Mouse (Mus musculus): ENCODE results near the gene Dock9. TPM values are rescaled to one million over a fixed set of nuclear protein-coding genes. Genes with fewer than 3 reads are reported as not detected.

Gene Dock9
- polyA plus RNA-seq, 1 experiment, result 5.2 TPM

GRCm38 (mm10) chr14:121688175-121688574 is 109.5 kb downstream of the Dock9 start:
- no peak for TF ChIP-seq POLR2A (IDR thresholded peaks at IDR 0.05; ENCODE audit: borderline replicate concordance, control insufficient read depth, low read depth, low read length)
- no peak for TF ChIP-seq CTCF (IDR thresholded peaks at IDR 0.05; ENCODE audit: control insufficient read depth, insufficient read depth, low read length)
- Histone ChIP-seq H3K4me1 (ENCODE audit: control insufficient read depth, insufficient read depth, low read length) (peaks cover 2% of the 10 kb centered on the region), H3K4me3 (replicated peaks; ENCODE audit: control insufficient read depth, low read depth, low read length) (no peak overlapping the region), H3K27ac (ENCODE audit: control insufficient read depth, insufficient read depth, low read depth, low read length, poor library complexity) (no peak overlapping the region)
- WGBS, result 77% methylated on average over 1 of the region's 1 CpGs

- peaks cover 2% of the 10 kb centered on the region for H3K4me1 ChIP-seq (ENCODE audit: control insufficient read depth, insufficient read depth, low read length)
- TF ChIP-seq CTCF (IDR thresholded peaks at IDR 0.05; ENCODE audit: control insufficient read depth, insufficient read depth, low read length) (no peak), POLR2A (IDR thresholded peaks at IDR 0.05; ENCODE audit: borderline replicate concordance, control insufficient read depth, low read depth, low read length) (no peak)
- no peak overlapping the region for H3K27ac ChIP-seq (ENCODE audit: control insufficient read depth, insufficient read depth, low read depth, low read length, poor library complexity)
- no peak overlapping the region for H3K4me3 ChIP-seq (replicated peaks; ENCODE audit: control insufficient read depth, low read depth, low read length)
- WGBS, result 53% methylated on average over 7 of the region's 7 CpGs
Measured at GRCm38 (mm10) chr14:121687274-121687673, 110.4 kb downstream of the Dock9 start.

GRCm38 (mm10) chr14:121678913-121679312 is 118.7 kb downstream of the Dock9 start:
- TF ChIP-seq CTCF (IDR thresholded peaks at IDR 0.05; ENCODE audit: control insufficient read depth, insufficient read depth, low read length), result no peak
- no peak for TF ChIP-seq POLR2A (IDR thresholded peaks at IDR 0.05; ENCODE audit: borderline replicate concordance, control insufficient read depth, low read depth, low read length)
- no peak overlapping the region for H3K27ac ChIP-seq (ENCODE audit: control insufficient read depth, insufficient read depth, low read depth, low read length, poor library complexity)
- H3K4me1 ChIP-seq (ENCODE audit: control insufficient read depth, insufficient read depth, low read length), result no peaks in the 10 kb centered on the region; the same call in 1 of the 2 replicates
- 71% methylated on average over 5 of the region's 5 CpGs for WGBS
- no peak overlapping the region for H3K4me3 ChIP-seq (replicated peaks; ENCODE audit: control insufficient read depth, low read depth, low read length)

- no peak for TF ChIP-seq CTCF (IDR thresholded peaks at IDR 0.05; ENCODE audit: control insufficient read depth, insufficient read depth, low read length)
- no peak for TF ChIP-seq POLR2A (IDR thresholded peaks at IDR 0.05; ENCODE audit: borderline replicate concordance, control insufficient read depth, low read depth, low read length)
- no peak overlapping the region for H3K27ac ChIP-seq (ENCODE audit: control insufficient read depth, insufficient read depth, low read depth, low read length, poor library complexity)
- WGBS, result 41% methylated on average over 10 of the region's 10 CpGs
- no peak overlapping the region for H3K4me3 ChIP-seq (replicated peaks; ENCODE audit: control insufficient read depth, low read depth, low read length)
- no peaks in the 10 kb centered on the region; the same call in 1 of the 2 replicates for H3K4me1 ChIP-seq (ENCODE audit: control insufficient read depth, insufficient read depth, low read length)
Measured at GRCm38 (mm10) chr14:121678445-121678844, 119.2 kb downstream of the Dock9 start.

- no peak overlapping the region; the same call in 1 of the 2 replicates for H3K27ac ChIP-seq (ENCODE audit: control insufficient read depth, insufficient read depth, low read depth, low read length, poor library complexity)
- WGBS, result 83% methylated on average over 11 of the region's 11 CpGs
- H3K4me1 ChIP-seq (ENCODE audit: control insufficient read depth, insufficient read depth, low read length), result no peaks in the 10 kb centered on the region; the same call in 1 of the 2 replicates
- H3K4me3 ChIP-seq (replicated peaks; ENCODE audit: control insufficient read depth, low read depth, low read length), result no peak overlapping the region
- no peak for TF ChIP-seq POLR2A (IDR thresholded peaks at IDR 0.05; ENCODE audit: borderline replicate concordance, control insufficient read depth, low read depth, low read length)
- TF ChIP-seq CTCF (IDR thresholded peaks at IDR 0.05; ENCODE audit: control insufficient read depth, insufficient read depth, low read length), result no peak
Measured at GRCm38 (mm10) chr14:121676596-121677330, 120.9 kb downstream of the Dock9 start.

- Histone ChIP-seq H3K4me3 (replicated peaks; ENCODE audit: control insufficient read depth, low read depth, low read length) (no peak overlapping the region), H3K27ac (ENCODE audit: control insufficient read depth, insufficient read depth, low read depth, low read length, poor library complexity) (no peak overlapping the region), H3K4me1 (ENCODE audit: control insufficient read depth, insufficient read depth, low read length) (no peaks in the 10 kb centered on the region; the same call in 1 of the 2 replicates)
- no peak for TF ChIP-seq POLR2A (IDR thresholded peaks at IDR 0.05; ENCODE audit: borderline replicate concordance, control insufficient read depth, low read depth, low read length)
Measured at GRCm38 (mm10) chr14:121676121-121676591, 121.5 kb downstream of the Dock9 start.

GRCm38 (mm10) chr14:121675579-121675978 is 122.1 kb downstream of the Dock9 start:
- 78% methylated on average over 6 of the region's 6 CpGs for WGBS
- Histone ChIP-seq H3K27ac (ENCODE audit: control insufficient read depth, insufficient read depth, low read depth, low read length, poor library complexity) (no peak overlapping the region), H3K4me3 (replicated peaks; ENCODE audit: control insufficient read depth, low read depth, low read length) (no peak overlapping the region), H3K4me1 (ENCODE audit: control insufficient read depth, insufficient read depth, low read length) (no peaks in the 10 kb centered on the region; the same call in 1 of the 2 replicates)
- no peak for TF ChIP-seq CTCF (IDR thresholded peaks at IDR 0.05; ENCODE audit: control insufficient read depth, insufficient read depth, low read length)
- no peak for TF ChIP-seq POLR2A (IDR thresholded peaks at IDR 0.05; ENCODE audit: borderline replicate concordance, control insufficient read depth, low read depth, low read length)

- 77% methylated on average over 3 of the region's 3 CpGs for WGBS
- Histone ChIP-seq H3K4me1 (ENCODE audit: control insufficient read depth, insufficient read depth, low read length) (no peaks in the 10 kb centered on the region; the same call in 1 of the 2 replicates), H3K4me3 (replicated peaks; ENCODE audit: control insufficient read depth, low read depth, low read length) (no peak overlapping the region)
Measured at GRCm38 (mm10) chr14:121675146-121675545, 122.5 kb downstream of the Dock9 start.

More at GRCm38 (mm10) chr14:121675146-121675545, 122.5 kb downstream of the Dock9 start:
- H3K27ac ChIP-seq (ENCODE audit: control insufficient read depth, insufficient read depth, low read depth, low read length, poor library complexity), result no peak overlapping the region
- TF ChIP-seq CTCF (IDR thresholded peaks at IDR 0.05; ENCODE audit: control insufficient read depth, insufficient read depth, low read length) (no peak), POLR2A (IDR thresholded peaks at IDR 0.05; ENCODE audit: borderline replicate concordance, control insufficient read depth, low read depth, low read length) (no peak)
